Mouse (Mus musculus): ENCODE data around the gene Sebox.

DNA sequence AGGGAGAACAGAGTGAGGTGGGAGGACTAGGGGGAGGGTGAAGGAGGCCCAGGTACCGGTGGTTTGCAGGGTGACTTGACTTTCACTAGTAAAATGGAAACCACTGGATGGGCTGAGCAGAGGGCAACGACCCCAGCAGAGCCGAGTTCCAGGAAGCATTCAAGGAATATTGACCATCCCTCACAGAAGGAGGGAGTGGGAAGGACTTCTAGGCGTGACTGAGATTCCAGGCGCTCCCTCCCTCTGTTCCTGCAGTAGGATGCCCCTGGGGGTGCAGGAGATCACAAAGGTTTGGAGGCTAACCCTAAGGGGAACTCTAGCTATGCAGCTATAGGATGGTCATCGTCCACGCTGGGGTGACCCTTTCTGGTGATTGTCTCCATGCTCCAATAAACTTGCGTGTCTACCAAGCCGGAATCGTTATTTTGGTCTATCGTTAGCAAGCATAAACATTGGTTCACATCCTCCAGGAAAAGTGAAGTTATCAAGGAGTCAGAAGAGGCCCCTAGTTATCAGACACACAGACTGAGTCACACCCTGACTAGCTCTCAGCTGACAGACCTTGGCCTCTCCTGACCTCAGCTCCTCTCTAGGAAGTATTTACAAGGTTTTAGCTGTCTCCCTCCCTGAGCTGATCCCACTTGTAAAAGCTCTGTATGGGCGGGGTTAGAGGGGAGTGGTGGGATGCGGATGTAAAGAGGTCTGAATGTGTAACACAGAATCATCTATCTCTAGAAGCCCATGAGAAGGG, 39.8 kb upstream of the Sebox start:
- TF ChIP-seq CTCF (conservative IDR thresholded peaks at IDR 0.05 in 1 of 2, IDR thresholded peaks at IDR 0.05 in 1 of 2; ENCODE audit: low read depth in 2 of 2, low read length in 2 of 2) (no peak), POLR2AphosphoS2 (IDR thresholded peaks at IDR 0.05; ENCODE audit: low read depth, low read length) (no peak), CHD1 (IDR thresholded peaks at IDR 0.05; ENCODE audit: low read depth, low read length) (no peak), SIN3A (IDR thresholded peaks at IDR 0.05; ENCODE audit: low read length) (no peak), EP300 (IDR thresholded peaks at IDR 0.05; ENCODE audit: low read length) (no peak), USF1 (IDR thresholded peaks at IDR 0.05; ENCODE audit: low read depth, low read length) (no peak), KAT2A (IDR thresholded peaks at IDR 0.05; ENCODE audit: insufficient replicate concordance, low read length) (no peak), E2F4 (IDR thresholded peaks at IDR 0.05; ENCODE audit: insufficient replicate concordance, low read depth, low read length) (no peak), ETS1 (conservative IDR thresholded peaks at IDR 0.05; ENCODE audit: low read depth, low read length) (no peak), IRF4 (IDR thresholded peaks at IDR 0.05; ENCODE audit: low read depth, low read length) (no peak), POLR2A (IDR thresholded peaks at IDR 0.05; ENCODE audit: low read depth, low read length) (no peak), MYC (IDR thresholded peaks at IDR 0.05; ENCODE audit: low read depth, low read length) (no peak)

Data from CH12.LX (cell line).